Mouse (Mus musculus) lung, embryonic 16.5 days (tissue): Measurements from ENCODE around the gene Cacng2. TPM values are rescaled to one million over a fixed set of nuclear protein-coding genes. Genes with fewer than 3 reads are reported as not detected.

Source experiments
- ATAC-seq: fragments of 200-750 bp; cut with Nextera tagmentation; 2 replicates; pipeline ENCODE4 v1.8.0; 2017; ENCODE audit warnings: low read depth, mild to moderate bottlenecking, moderate library complexity
- H3K27ac ChIP-seq: fragments of 300-500 bp; sonication (generic); 2 replicates; pipeline ENCODE4 v1.5.1; 2014; ENCODE audit warnings: mild to moderate bottlenecking, control low read depth, low read length
- H3K27me3 ChIP-seq: fragments of 300-500 bp; sonication (generic); 2 replicates; pipeline ENCODE4 v1.6.1; 2014; ENCODE audit warnings: low read depth, low read length, mixed read lengths; ENCODE audit not compliant: control insufficient read depth, insufficient read depth
- H3K36me3 ChIP-seq: fragments of 300-500 bp; sonication (generic); 2 replicates; pipeline ENCODE4 v1.6.1; 2014; ENCODE audit warnings: low read length; ENCODE audit not compliant: control insufficient read depth, insufficient read depth
- H3K4me1 ChIP-seq: fragments of 300-500 bp; sonication (generic); replicated peaks from 2 replicates; pipeline ENCODE4 v1.6.1; 2014; ENCODE audit warnings: low read length, mixed read lengths; ENCODE audit not compliant: control insufficient read depth, insufficient read depth
- H3K4me2 ChIP-seq: fragments of 300-500 bp; sonication (generic); 2 replicates; pipeline ENCODE4 v1.6.1; 2014; ENCODE audit warnings: low read depth, low read length, control low read depth
- H3K4me3 ChIP-seq: fragments of 300-500 bp; sonication (generic); 2 replicates; pipeline ENCODE4 v1.5.1; 2014; ENCODE audit warnings: mild to moderate bottlenecking, low read length, control low read depth
- H3K9ac ChIP-seq: fragments of 300-500 bp; sonication (generic); 2 replicates; pipeline ENCODE4 v1.6.1; 2014; ENCODE audit warnings: low read length, control low read depth
- H3K9me3 ChIP-seq: fragments of 300-500 bp; sonication (generic); 2 replicates; pipeline ENCODE4 v1.6.1; 2016; ENCODE audit warnings: low read length; ENCODE audit not compliant: control insufficient read depth
- WGBS: fragments of 180-500 bp; shearing (Covaris S2); extraction: QIAGEN DNeasy Blood & Tissue Kit; methylation state at CpG from one replicate; pipeline ENCODE4 v1.1.7; 2014; 5-methylcytosine and 5-hydroxymethylcytosine counted together
- polyA plus RNA-seq: library from polyadenylated mRNA; unstranded; fragments of >200 nt; fragmentation: Nextera tagmentation; extraction: Ambion mirVana; gene quantifications from 2 replicates; pipeline ENCODE4 v1.2.1, GENCODE M21; 2015

The Cacng2 gene
- polyA plus RNA-seq, 1 experiment from 2014 or later: not detected

DNA sequence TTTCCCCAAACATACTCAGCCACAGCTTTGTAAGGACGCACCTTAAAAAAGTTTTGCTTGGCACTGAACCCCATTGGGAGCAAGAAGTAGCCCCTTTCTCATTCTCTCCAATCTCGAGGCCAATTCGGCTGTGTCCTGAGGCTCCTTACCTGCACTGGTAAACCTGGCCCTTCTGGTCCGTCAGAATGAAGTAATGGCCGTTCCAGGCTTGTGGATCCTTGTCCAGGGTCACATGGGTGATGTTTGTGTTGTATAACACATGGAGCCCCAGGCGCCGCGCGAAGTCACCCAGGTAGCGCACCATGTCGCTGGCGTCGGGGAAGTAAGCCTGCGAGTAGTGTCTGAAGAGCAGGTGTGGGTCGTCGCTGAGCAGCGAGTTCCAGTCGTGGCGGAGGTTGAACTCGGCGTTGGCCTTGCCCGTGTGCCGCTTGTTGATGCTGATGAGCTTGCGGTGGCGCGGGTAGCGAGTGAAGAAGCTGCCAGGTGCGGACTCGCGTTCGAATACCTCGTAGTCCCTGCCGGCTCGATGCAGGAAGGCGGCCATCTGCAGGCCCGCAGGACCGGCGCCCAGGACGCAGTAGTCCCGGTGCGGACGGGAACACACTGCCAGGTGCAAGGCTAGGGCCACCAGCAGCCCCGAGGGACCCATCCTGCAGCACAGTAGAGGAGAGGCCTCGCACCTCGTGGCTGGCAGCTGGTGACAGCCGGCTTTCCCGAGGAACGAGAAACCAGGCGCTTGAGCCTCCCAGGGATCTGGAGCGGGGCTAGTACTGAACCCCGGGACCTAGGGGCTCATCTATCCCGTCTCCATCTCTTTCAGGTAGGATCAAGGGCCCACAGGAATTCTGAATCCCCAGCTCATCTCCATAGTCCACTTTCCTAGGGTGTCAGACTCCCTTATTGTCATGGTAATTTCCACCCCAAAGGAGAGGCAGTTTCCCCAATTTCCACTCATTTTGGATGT is 164.1 kb downstream of the Cacng2 start:
- Histone ChIP-seq H3K9ac (peak overlapping the region; percentile 44), H3K27ac (no peak overlapping the region), H3K4me2 (peak overlapping the region; percentile 76), H3K4me1 (peaks cover 15% of the 10 kb centered on the region), H3K27me3 (peaks cover 15% of the 10 kb centered on the region), H3K36me3 (peaks cover 20% of the 10 kb centered on the region), H3K9me3 (no peaks in the 10 kb centered on the region), H3K4me3 (peak overlapping the region; percentile 54)
- WGBS: 7% methylated on average over 52 of the region's 52 CpGs
- peak; percentile 23 for ATAC-seq

DNA sequence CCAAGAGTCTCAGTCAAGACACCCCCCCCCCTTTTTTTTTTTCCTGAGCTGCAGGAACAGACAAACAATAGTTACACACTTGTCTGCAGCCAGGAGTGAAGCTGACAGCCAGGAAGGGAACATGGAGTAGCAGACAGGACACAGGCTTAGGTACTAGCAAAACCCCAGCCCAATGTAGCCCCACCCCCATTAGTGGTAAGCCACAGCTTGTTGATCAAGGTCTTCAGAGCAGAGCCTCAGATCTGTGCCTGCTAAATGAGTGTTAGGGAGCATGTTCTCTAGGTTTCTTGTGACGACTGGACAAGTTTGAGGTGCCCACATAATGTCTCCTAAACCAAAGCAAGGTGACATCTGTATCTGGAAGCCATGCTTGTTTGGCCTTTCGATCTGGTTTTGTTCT is 165.5 kb downstream of the Cacng2 start:
- Histone ChIP-seq H3K27ac (no peak overlapping the region), H3K9me3 (no peaks in the 10 kb centered on the region), H3K4me3 (no peak overlapping the region), H3K9ac (no peak overlapping the region), H3K36me3 (peaks cover 7% of the 10 kb centered on the region), H3K27me3 (peaks cover 15% of the 10 kb centered on the region), H3K4me2 (no peak overlapping the region), H3K4me1 (peaks cover 15% of the 10 kb centered on the region)
- WGBS: 79% methylated on average over 2 of the region's 2 CpGs
- ATAC-seq: no peak

- peaks cover 15% of the 10 kb centered on the region for H3K27me3 ChIP-seq
- no peak for ATAC-seq
- WGBS: 74% methylated on average over 3 of the region's 3 CpGs
- H3K36me3 ChIP-seq: no peaks in the 10 kb centered on the region
- H3K9ac ChIP-seq: no peak overlapping the region
- no peak overlapping the region for H3K27ac ChIP-seq
- H3K4me1 ChIP-seq: peaks cover 15% of the 10 kb centered on the region
- H3K4me2 ChIP-seq: no peak overlapping the region
- no peaks in the 10 kb centered on the region for H3K9me3 ChIP-seq
- no peak overlapping the region for H3K4me3 ChIP-seq
Observed at GRCm38 (mm10) chr15:77952921-77953320, 166.9 kb downstream of the Cacng2 start.

DNA sequence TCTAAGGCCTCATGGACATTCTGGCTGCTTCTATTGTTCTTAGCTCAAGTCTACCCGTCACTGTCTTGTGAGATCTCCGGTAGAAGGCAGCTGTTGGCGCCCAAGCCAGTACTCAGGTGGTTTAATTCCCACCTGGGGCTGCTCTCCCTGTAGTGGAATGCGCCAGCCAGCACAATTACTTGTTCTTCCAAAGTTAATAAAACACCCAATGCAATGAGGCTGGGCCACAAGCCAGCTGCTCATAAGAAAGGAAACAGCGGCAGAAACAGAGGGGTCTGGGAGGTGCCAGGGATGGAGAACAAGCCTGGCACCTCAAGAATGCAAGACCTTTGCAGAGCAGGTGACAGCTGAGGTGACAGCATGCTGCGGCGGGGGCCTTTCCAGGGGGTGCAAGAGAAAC is 170.8 kb downstream of the Cacng2 start:
- no peaks in the 10 kb centered on the region for H3K4me1 ChIP-seq
- H3K27me3 ChIP-seq: no peaks in the 10 kb centered on the region
- WGBS: 81% methylated on average over 7 of the region's 7 CpGs
- ATAC-seq: no peak
- no peak overlapping the region for H3K9ac ChIP-seq
- no peaks in the 10 kb centered on the region for H3K36me3 ChIP-seq
- H3K9me3 ChIP-seq: no peaks in the 10 kb centered on the region
- H3K27ac ChIP-seq: no peak overlapping the region
- H3K4me2 ChIP-seq: no peak overlapping the region
- H3K4me3 ChIP-seq: no peak overlapping the region

GRCm38 (mm10) chr15:77945711-77946110 is 174.1 kb downstream of the Cacng2 start:
- Histone ChIP-seq H3K27me3 (no peaks in the 10 kb centered on the region), H3K4me3 (no peak overlapping the region), H3K36me3 (no peaks in the 10 kb centered on the region), H3K4me1 (no peaks in the 10 kb centered on the region), H3K9ac (no peak overlapping the region), H3K9me3 (no peaks in the 10 kb centered on the region), H3K27ac (no peak overlapping the region), H3K4me2 (no peak overlapping the region)
- WGBS: 84% methylated on average over 4 of the region's 4 CpGs
- no peak for ATAC-seq

Other genes starting within 250 kb of the Cacng2 start
- gene Txn2, start 191.0 kb downstream of the Cacng2 start, polyA plus RNA-seq: 182 and 185 TPM in 2 replicates
- gene Foxred2, start 163.3 kb downstream of the Cacng2 start, polyA plus RNA-seq: 2.7 and 3.7 TPM in 2 replicates
- gene Eif3d, start 149.2 kb downstream of the Cacng2 start, polyA plus RNA-seq: 166 and 170 TPM in 2 replicates
- gene Ift27, start 54.1 kb upstream of the Cacng2 start, polyA plus RNA-seq: 89.4 and 90.1 TPM in 2 replicates
- 0.21 TPM in 1 of 2 replicates, not detected in the other for gene Pvalb, start 86.4 kb upstream of the Cacng2 start, polyA plus RNA-seq
- 4.6 and 5.7 TPM in 2 replicates for gene Ncf4, start 124.8 kb upstream of the Cacng2 start, polyA plus RNA-seq
- 0.47 and 0.48 TPM in 2 replicates for gene Csf2rb2, start 185.7 kb upstream of the Cacng2 start, polyA plus RNA-seq
- 3.0 and 6.5 TPM in 2 replicates for gene Csf2rb, start 205.7 kb upstream of the Cacng2 start, polyA plus RNA-seq